14 mouse cellular contexts compared by ENCODE assay signal in genomic region chr6:28827565-28827964, GRCm38 (mm10). TPM values are rescaled to one million over a fixed set of nuclear protein-coding genes. Genes with fewer than 3 reads are reported as not detected.
DNase-seq lines count a peak whose midpoint lies in the region; ATAC-seq and TF ChIP-seq lines count a peak whose summit lies in the region.
"Had no signal": no experiment of that assay in that cellular context is flagged by ENCODE, and none has a peak within 500 bp of the region (broad histone marks: within the 10 kb centered on the region; RNA-seq: fewer than 3 reads in every experiment).

No protein-coding gene starts in this region.

- no peaks in the 10 kb centered on the region for H3K9me3 ChIP-seq in embryonic facial prominence, embryonic 14.5 days (ENCODE audit: control insufficient read depth, low read length)
- H3K9me3 ChIP-seq in embryonic facial prominence, embryonic 10.5 days: no peaks in the 10 kb centered on the region
- no peaks in the 10 kb centered on the region for H3K9me3 ChIP-seq in hindbrain, embryonic 12.5 days (replicated peaks)
- no peaks in the 10 kb centered on the region for H3K9me3 ChIP-seq in midbrain, postnatal 0 days (ENCODE audit: low read length)

- H3K9ac ChIP-seq in embryonic facial prominence, embryonic 14.5 days (ENCODE audit: low read depth, low read length): no peak overlapping the region
- H3K9ac ChIP-seq in hindbrain, embryonic 12.5 days: peak overlapping the region; percentile 47
- peak overlapping the region; percentile 42 for H3K9ac ChIP-seq in midbrain, postnatal 0 days (replicated peaks; ENCODE audit: low read length, poor library complexity, severe bottlenecking)

- no peak for DNase-seq in embryonic facial prominence, embryonic 14.5 days (ENCODE audit: low spot score)
- no peak for DNase-seq in embryonic facial prominence, embryonic 10.5 days (ENCODE audit: low spot score)
- DNase-seq in cerebellum, postnatal 36 days: peak; percentile 47 to 49
- no peak for DNase-seq in midbrain, postnatal 0 days (ENCODE audit: low spot score)
- no peak for DNase-seq in adrenal gland, adult 8-10 months
- DNase-seq in frontal cortex, adult 2 months (ENCODE audit: extremely low spot score in 1 of 2, low spot score in 1 of 2): no peak
- no peak for DNase-seq in heart, adult 9 months (ENCODE audit: low spot score in 2 of 2)
- DNase-seq: adrenal gland, postnatal 25 days; gastrocnemius, postnatal 14 days; kidney, adult 18-20 months; layer of hippocampus, adult 9-11 months; lung, adult 2 months had no signal

- H3K27ac ChIP-seq in embryonic facial prominence, embryonic 14.5 days (replicated peaks; ENCODE audit: low read depth, low read length): no peak overlapping the region
- H3K27ac ChIP-seq in embryonic facial prominence, embryonic 10.5 days (replicated peaks): no peak overlapping the region
- 0 out of 2 replicates have a peak overlapping the region, but pooled peaks have one; percentile 35 for H3K27ac ChIP-seq in hindbrain, embryonic 12.5 days
- H3K27ac ChIP-seq in midbrain, postnatal 0 days (ENCODE audit: low read depth, low read length): no peak overlapping the region

- H3K4me3 ChIP-seq in embryonic facial prominence, embryonic 14.5 days (ENCODE audit: low read depth, low read length): no peak overlapping the region
- no peak overlapping the region; the same call in 1 of the 2 replicates for H3K4me3 ChIP-seq in embryonic facial prominence, embryonic 10.5 days
- peak overlapping the region; percentile 29 for H3K4me3 ChIP-seq in hindbrain, embryonic 12.5 days
- peak overlapping the region; percentile 45 for H3K4me3 ChIP-seq in midbrain, postnatal 0 days (ENCODE audit: low read depth, low read length)

- H3K36me3 ChIP-seq in embryonic facial prominence, embryonic 14.5 days (ENCODE audit: control insufficient read depth, insufficient read depth, low read length): peaks cover 8% of the 10 kb centered on the region; the same call in 1 of the 2 replicates
- H3K36me3 ChIP-seq in embryonic facial prominence, embryonic 10.5 days (replicated peaks): peaks cover 11% of the 10 kb centered on the region
- H3K36me3 ChIP-seq in hindbrain, embryonic 12.5 days: no peaks in the 10 kb centered on the region; the same call in 1 of the 2 replicates
- 0 out of 2 replicates have a peak, but pooled peaks cover 2% of the 10 kb centered on the region for H3K36me3 ChIP-seq in midbrain, postnatal 0 days (ENCODE audit: insufficient read depth, low read length)

- 0 out of 2 replicates have a peak, but pooled peaks cover 8% of the 10 kb centered on the region for H3K4me1 ChIP-seq in embryonic facial prominence, embryonic 14.5 days (ENCODE audit: control insufficient read depth, insufficient read depth, low read length)
- peaks cover 20% of the 10 kb centered on the region for H3K4me1 ChIP-seq in embryonic facial prominence, embryonic 10.5 days
- peaks cover 62% of the 10 kb centered on the region for H3K4me1 ChIP-seq in hindbrain, embryonic 12.5 days
- peaks cover 33% of the 10 kb centered on the region for H3K4me1 ChIP-seq in midbrain, postnatal 0 days (ENCODE audit: insufficient read depth, low read length)

- WGBS in embryonic facial prominence, embryonic 14.5 days: 44% methylated on average over 3 of the region's 3 CpGs
- WGBS in embryonic facial prominence, embryonic 10.5 days: 43% methylated on average over 3 of the region's 3 CpGs
- 30% methylated on average over 3 of the region's 3 CpGs for WGBS in hindbrain, embryonic 12.5 days
- 5% methylated on average over 3 of the region's 3 CpGs for WGBS in midbrain, postnatal 0 days

- peak overlapping the region; percentile 21; the same call in 1 of the 2 replicates for H3K4me2 ChIP-seq in embryonic facial prominence, embryonic 14.5 days (ENCODE audit: low read depth, low read length)
- H3K4me2 ChIP-seq in hindbrain, embryonic 12.5 days (replicated peaks): peak overlapping the region; percentile 97
- peak overlapping the region; percentile 94 for H3K4me2 ChIP-seq in midbrain, postnatal 0 days (ENCODE audit: low read depth, low read length, poor library complexity, severe bottlenecking)

- H3K27me3 ChIP-seq in embryonic facial prominence, embryonic 14.5 days (replicated peaks; ENCODE audit: control insufficient read depth, insufficient read depth, low read length): peaks cover 24% of the 10 kb centered on the region
- peaks cover 31% of the 10 kb centered on the region for H3K27me3 ChIP-seq in embryonic facial prominence, embryonic 10.5 days (replicated peaks; ENCODE audit: low read depth, poor library complexity, severe bottlenecking)
- H3K27me3 ChIP-seq in hindbrain, embryonic 12.5 days: peaks cover 12% of the 10 kb centered on the region
- no peaks in the 10 kb centered on the region for H3K27me3 ChIP-seq in midbrain, postnatal 0 days (ENCODE audit: insufficient read depth, low read length)
- H3K27me3 ChIP-seq: Patski had no signal

- no peak for TF ChIP-seq CTCF in midbrain, postnatal 0 days (IDR thresholded peaks at IDR 0.05)

- ATAC-seq in embryonic facial prominence, embryonic 14.5 days (ENCODE audit: low read depth): no peak
- ATAC-seq in hindbrain, embryonic 12.5 days (ENCODE audit: low FRiP score): no peak
- no peak for ATAC-seq in midbrain, postnatal 0 days (ENCODE audit: low FRiP score)
- ATAC-seq: Patski had no signal

RNA-seq across cellular contexts. Expression of gene Lrrc4, which starts 4.0 kb away (rescaled TPM):
- 0.80 and 1.0 TPM in 2 replicates for polyA plus RNA-seq in embryonic facial prominence, embryonic 14.5 days (2014; fragmentation: Nextera tagmentation; extraction: Ambion mirVana)
- 0.79 and 0.98 TPM in 2 replicates for polyA plus RNA-seq in embryonic facial prominence, embryonic 10.5 days (2016; fragmentation: Nextera tagmentation; extraction: Ambion mirVana)
- polyA plus RNA-seq in hindbrain, embryonic 12.5 days (2016; fragmentation: Nextera tagmentation; extraction: Ambion mirVana): 3.6 and 4.6 TPM in 2 replicates
- 45.0 and 61.2 TPM in 2 replicates for total RNA-seq in midbrain, postnatal 0 days (2014; rRNA removed)
- 5.8 and 5.9 TPM in 2 replicates for polyA plus RNA-seq in midbrain, postnatal 0 days (2015; fragmentation: Nextera tagmentation; extraction: Ambion mirVana)
- total RNA-seq in adrenal gland, adult 8-10 months (2022): 1 to 10 TPM; 5.9 to 8.0 (median 7.1) TPM
- 46.0 and 49.3 TPM in 2 replicates for polyA plus RNA-seq in frontal cortex, adult 2 months (2012; rRNA removed)
- polyA plus RNA-seq: Patski had no signal

Comparison
In these comparisons a context has a peak if more than half of its experiments do, and no peak if none do; other contexts are left out.
1. DNase-seq: peak in cerebellum, postnatal 36 days (2 of 2); none in embryonic facial prominence, embryonic 14.5 days (single experiment), embryonic facial prominence, embryonic 10.5 days (single experiment), midbrain, postnatal 0 days (single experiment), adrenal gland, adult 8-10 months (single experiment), frontal cortex, adult 2 months (0 of 2) and heart, adult 9 months (0 of 2).
2. H3K4me2 ChIP-seq: peak in every context shown above with its lines; median percentile 97 in hindbrain, embryonic 12.5 days; 94 in midbrain, postnatal 0 days; 21 in embryonic facial prominence, embryonic 14.5 days.
3. H3K4me3 ChIP-seq: peak in hindbrain, embryonic 12.5 days (single experiment) and midbrain, postnatal 0 days (single experiment); none in embryonic facial prominence, embryonic 14.5 days (single experiment) and embryonic facial prominence, embryonic 10.5 days (single experiment).